In genomic region chr2:112482533-112483333, GRCm38 (mm10) we compare ENCODE assay signal across 27 mouse cellular contexts. TPM values are rescaled to one million over a fixed set of nuclear protein-coding genes. Genes with fewer than 3 reads are reported as not detected.
DNase-seq lines count a peak whose midpoint lies in the region; ATAC-seq and TF ChIP-seq lines count a peak whose summit lies in the region.
"Had no signal": no experiment of that assay in that cellular context is flagged by ENCODE, and none has a peak within 500 bp of the region (broad histone marks: within the 10 kb centered on the region; RNA-seq: fewer than 3 reads in every experiment).

No protein-coding gene starts in this region.

- 51% methylated on average over 5 of the region's 5 CpGs for WGBS in kidney, embryonic 16.5 days
- WGBS in lung, embryonic 15.5 days, result 59% methylated on average over 5 of the region's 5 CpGs
- 57% methylated on average over 5 of the region's 5 CpGs for WGBS in stomach, embryonic 15.5 days
- WGBS in forebrain, embryonic 14.5 days, result 72% methylated on average over 5 of the region's 5 CpGs

- H3K9ac ChIP-seq in kidney, embryonic 16.5 days (replicated peaks; ENCODE audit: low read length), result peak overlapping the region; percentile 31; the same call in 1 of the 2 replicates
- no peak overlapping the region for H3K9ac ChIP-seq in lung, embryonic 15.5 days
- H3K9ac ChIP-seq in stomach, embryonic 15.5 days, result no peak overlapping the region
- no peak overlapping the region for H3K9ac ChIP-seq in forebrain, embryonic 14.5 days (ENCODE audit: low read length)
- H3K9ac ChIP-seq: forebrain, postnatal 0 days; hindbrain, embryonic 13.5 days; limb, embryonic 12.5 days; liver, embryonic 12.5 days; midbrain, embryonic 15.5 days had no signal

- DNase-seq in kidney, adult 18-20 months, result no peak
- DNase-seq in lung, postnatal 25 days (ENCODE audit: low spot score), result no peak
- no peak for DNase-seq in forebrain, embryonic 14.5 days (ENCODE audit: low spot score)
- DNase-seq: adrenal gland, adult 2 months; cerebellum, adult 11-12 months; cerebellum, postnatal 10 days; forebrain, postnatal 0 days; gastrocnemius, postnatal 36 days; kidney, postnatal 36 days; layer of hippocampus, adult 9-11 months; lung, adult 2 months; spleen, adult 18-20 months; thymus, adult 2 months; thymus, postnatal 4 days had no signal

- no peak for TF ChIP-seq CTCF in cortical plate, adult 2 months (IDR thresholded peaks at IDR 0.05; ENCODE audit: extremely low read depth, insufficient read depth, low read length)

- no peaks in the 10 kb centered on the region for H3K9me3 ChIP-seq in kidney, embryonic 16.5 days (ENCODE audit: low read length)
- H3K9me3 ChIP-seq in lung, embryonic 15.5 days, result no peaks in the 10 kb centered on the region
- H3K9me3 ChIP-seq in stomach, embryonic 15.5 days, result no peaks in the 10 kb centered on the region
- no peaks in the 10 kb centered on the region for H3K9me3 ChIP-seq in forebrain, embryonic 14.5 days (replicated peaks; ENCODE audit: control insufficient read depth, low read length)
- H3K9me3 ChIP-seq: forebrain, embryonic 10.5 days; hindbrain, embryonic 13.5 days; limb, embryonic 12.5 days; liver, embryonic 12.5 days; midbrain, embryonic 15.5 days had no signal

- no peak for TF ChIP-seq POLR2A in cortical plate, adult 2 months (IDR thresholded peaks at IDR 0.05; ENCODE audit: extremely low read depth, insufficient read depth, low read length)

- H3K27ac ChIP-seq in kidney, embryonic 16.5 days (ENCODE audit: low read length), result peak overlapping the region; percentile 83
- peak overlapping the region; percentile 7; the same call in 1 of the 2 replicates for H3K27ac ChIP-seq in lung, embryonic 15.5 days
- peak overlapping the region; percentile 93 for H3K27ac ChIP-seq in cortical plate, adult 2 months (ENCODE audit: insufficient read depth, low read length)
- H3K27ac ChIP-seq in stomach, embryonic 15.5 days, result peak overlapping the region; percentile 28; the same call in 1 of the 2 replicates
- H3K27ac ChIP-seq in forebrain, embryonic 14.5 days (ENCODE audit: low read depth, low read length), result no peak overlapping the region
- H3K27ac ChIP-seq: forebrain, embryonic 10.5 days; hindbrain, embryonic 13.5 days; limb, embryonic 12.5 days; liver, embryonic 12.5 days; midbrain, embryonic 15.5 days had no signal

- no peak overlapping the region for H3K4me3 ChIP-seq in kidney, embryonic 16.5 days (ENCODE audit: low read length)
- no peak overlapping the region for H3K4me3 ChIP-seq in lung, embryonic 15.5 days
- no peak overlapping the region for H3K4me3 ChIP-seq in cortical plate, adult 2 months (ENCODE audit: insufficient read depth, low read length)
- no peak overlapping the region for H3K4me3 ChIP-seq in stomach, embryonic 15.5 days (replicated peaks)
- no peak overlapping the region for H3K4me3 ChIP-seq in forebrain, embryonic 14.5 days (ENCODE audit: low read depth, low read length)
- H3K4me3 ChIP-seq: forebrain, embryonic 10.5 days; hindbrain, embryonic 13.5 days; limb, embryonic 12.5 days; liver, embryonic 12.5 days; midbrain, embryonic 15.5 days; myocyte had no signal

- peaks cover 9% of the 10 kb centered on the region for H3K4me1 ChIP-seq in kidney, embryonic 16.5 days (ENCODE audit: insufficient read depth, low read length)
- peaks cover 5% of the 10 kb centered on the region; the same call in 1 of the 2 replicates for H3K4me1 ChIP-seq in lung, embryonic 15.5 days
- peaks cover 5% of the 10 kb centered on the region for H3K4me1 ChIP-seq in cortical plate, adult 2 months (ENCODE audit: control insufficient read depth, insufficient read depth, low read length)
- no peaks in the 10 kb centered on the region; the same call in 1 of the 2 replicates for H3K4me1 ChIP-seq in stomach, embryonic 15.5 days
- H3K4me1 ChIP-seq in forebrain, embryonic 14.5 days (ENCODE audit: control insufficient read depth, insufficient read depth, low read length), result no peaks in the 10 kb centered on the region
- H3K4me1 ChIP-seq: forebrain, embryonic 10.5 days; hindbrain, embryonic 13.5 days; limb, embryonic 12.5 days; liver, embryonic 12.5 days; midbrain, embryonic 15.5 days had no signal

- no peaks in the 10 kb centered on the region for H3K36me3 ChIP-seq in kidney, embryonic 16.5 days (ENCODE audit: insufficient read depth, low read length)
- no peaks in the 10 kb centered on the region for H3K36me3 ChIP-seq in lung, embryonic 15.5 days
- H3K36me3 ChIP-seq in stomach, embryonic 15.5 days, result no peaks in the 10 kb centered on the region
- H3K36me3 ChIP-seq in forebrain, embryonic 14.5 days (ENCODE audit: control insufficient read depth, insufficient read depth, low read length), result no peaks in the 10 kb centered on the region
- H3K36me3 ChIP-seq: forebrain, embryonic 10.5 days; hindbrain, embryonic 13.5 days; limb, embryonic 12.5 days; liver, embryonic 12.5 days; midbrain, embryonic 15.5 days had no signal

- H3K27me3 ChIP-seq in kidney, embryonic 16.5 days (ENCODE audit: insufficient read depth, low read length), result no peaks in the 10 kb centered on the region
- H3K27me3 ChIP-seq in lung, embryonic 15.5 days, result no peaks in the 10 kb centered on the region
- no peaks in the 10 kb centered on the region for H3K27me3 ChIP-seq in stomach, embryonic 15.5 days (replicated peaks)
- no peaks in the 10 kb centered on the region for H3K27me3 ChIP-seq in forebrain, embryonic 14.5 days (replicated peaks; ENCODE audit: control insufficient read depth, insufficient read depth, low read length)
- H3K27me3 ChIP-seq: hindbrain, embryonic 13.5 days; limb, embryonic 12.5 days; midbrain, embryonic 15.5 days had no signal

- no peak overlapping the region for H3K4me2 ChIP-seq in kidney, embryonic 16.5 days (replicated peaks; ENCODE audit: low read depth, low read length)
- no peak overlapping the region for H3K4me2 ChIP-seq in lung, embryonic 15.5 days
- no peak overlapping the region for H3K4me2 ChIP-seq in stomach, embryonic 15.5 days
- no peak overlapping the region for H3K4me2 ChIP-seq in forebrain, embryonic 14.5 days (ENCODE audit: low read length)
- H3K4me2 ChIP-seq: hindbrain, embryonic 13.5 days; limb, embryonic 12.5 days; liver, embryonic 12.5 days; midbrain, embryonic 15.5 days had no signal

- peak; percentile 76 for ATAC-seq in kidney, embryonic 16.5 days (ENCODE audit: low FRiP score, low TSS enrichment)
- no peak for ATAC-seq in lung, embryonic 15.5 days (ENCODE audit: borderline replicate concordance, extremely low read depth, low FRiP score, low TSS enrichment)
- ATAC-seq in stomach, embryonic 15.5 days (ENCODE audit: insufficient read depth, low FRiP score, low read depth), result 0 out of 2 replicates have a peak, but pooled peaks have one; percentile 22
- no peak for ATAC-seq in forebrain, embryonic 14.5 days
- ATAC-seq: liver, embryonic 12.5 days had no signal

RNA-seq across cellular contexts. Expression of gene Chrm5, which starts 2.2 kb away (rescaled TPM):
- 0.10 TPM in 2 replicates for polyA plus RNA-seq in kidney, embryonic 16.5 days (2015; fragmentation: Nextera tagmentation; extraction: Ambion mirVana)
- 0.10 TPM in 1 of 2 replicates, not detected in the other for polyA plus RNA-seq in lung, embryonic 15.5 days (2015; fragmentation: Nextera tagmentation; extraction: Ambion mirVana)
- 0.13 and 0.17 TPM in 2 replicates for polyA plus RNA-seq in cortical plate, adult 2 months (2012; rRNA removed)
- polyA plus RNA-seq in stomach, embryonic 15.5 days (2015; fragmentation: Nextera tagmentation; extraction: Ambion mirVana), result not detected in 2 replicates
- polyA plus RNA-seq in forebrain, embryonic 14.5 days (2014; fragmentation: Nextera tagmentation; extraction: Ambion mirVana), result 0.42 and 0.49 TPM in 2 replicates
- polyA plus RNA-seq: adrenal gland, adult 2 months; C2C12; embryonic facial prominence, embryonic 11.5 days; heart, embryonic 14.5 days; limb, embryonic 12.5 days; liver, embryonic 12.5 days; lung, adult 2 months; myocyte; thymus, adult 2 months had no signal

RNA-seq across cellular contexts. Expression of gene Aven, which starts 10.0 kb away (rescaled TPM):
- polyA plus RNA-seq in kidney, embryonic 16.5 days (2015; fragmentation: Nextera tagmentation; extraction: Ambion mirVana), result 5.2 and 7.3 TPM in 2 replicates
- 5.5 and 6.4 TPM in 2 replicates for polyA plus RNA-seq in lung, embryonic 15.5 days (2015; fragmentation: Nextera tagmentation; extraction: Ambion mirVana)
- 9.7 and 10.8 TPM in 2 replicates for polyA plus RNA-seq in cortical plate, adult 2 months (2012; rRNA removed)
- 8.0 and 8.1 TPM in 2 replicates for polyA plus RNA-seq in stomach, embryonic 15.5 days (2015; fragmentation: Nextera tagmentation; extraction: Ambion mirVana)
- polyA plus RNA-seq in forebrain, embryonic 14.5 days (2014; fragmentation: Nextera tagmentation; extraction: Ambion mirVana), result 2.7 and 3.0 TPM in 2 replicates

RNA-seq across cellular contexts. Expression of gene Emc7, which starts 27.9 kb away (rescaled TPM):
- polyA plus RNA-seq in kidney, embryonic 16.5 days (2015; fragmentation: Nextera tagmentation; extraction: Ambion mirVana), result 20.0 and 21.3 TPM in 2 replicates
- polyA plus RNA-seq in lung, embryonic 15.5 days (2015; fragmentation: Nextera tagmentation; extraction: Ambion mirVana), result 19.3 and 19.6 TPM in 2 replicates
- polyA plus RNA-seq in cortical plate, adult 2 months (2012; rRNA removed), result 31.9 and 32.8 TPM in 2 replicates
- polyA plus RNA-seq in stomach, embryonic 15.5 days (2015; fragmentation: Nextera tagmentation; extraction: Ambion mirVana), result 21.5 and 22.2 TPM in 2 replicates
- polyA plus RNA-seq in forebrain, embryonic 14.5 days (2014; fragmentation: Nextera tagmentation; extraction: Ambion mirVana), result 15.2 and 15.3 TPM in 2 replicates

Comparison
In these comparisons a context has a peak if more than half of its experiments do, and no peak if none do; other contexts are left out.
1. ATAC-seq: peak in kidney, embryonic 16.5 days (single experiment) and stomach, embryonic 15.5 days (single experiment); none in lung, embryonic 15.5 days (single experiment) and forebrain, embryonic 14.5 days (single experiment).